Mouse (Mus musculus): Measurements from ENCODE around the gene Srrm1.
"Not testable (repeated sequence)": the region's sequence is repeated elsewhere in the genome, so short reads cannot be mapped to it uniquely, and the experiment has no call there.

Srrm1 gene

DNA sequence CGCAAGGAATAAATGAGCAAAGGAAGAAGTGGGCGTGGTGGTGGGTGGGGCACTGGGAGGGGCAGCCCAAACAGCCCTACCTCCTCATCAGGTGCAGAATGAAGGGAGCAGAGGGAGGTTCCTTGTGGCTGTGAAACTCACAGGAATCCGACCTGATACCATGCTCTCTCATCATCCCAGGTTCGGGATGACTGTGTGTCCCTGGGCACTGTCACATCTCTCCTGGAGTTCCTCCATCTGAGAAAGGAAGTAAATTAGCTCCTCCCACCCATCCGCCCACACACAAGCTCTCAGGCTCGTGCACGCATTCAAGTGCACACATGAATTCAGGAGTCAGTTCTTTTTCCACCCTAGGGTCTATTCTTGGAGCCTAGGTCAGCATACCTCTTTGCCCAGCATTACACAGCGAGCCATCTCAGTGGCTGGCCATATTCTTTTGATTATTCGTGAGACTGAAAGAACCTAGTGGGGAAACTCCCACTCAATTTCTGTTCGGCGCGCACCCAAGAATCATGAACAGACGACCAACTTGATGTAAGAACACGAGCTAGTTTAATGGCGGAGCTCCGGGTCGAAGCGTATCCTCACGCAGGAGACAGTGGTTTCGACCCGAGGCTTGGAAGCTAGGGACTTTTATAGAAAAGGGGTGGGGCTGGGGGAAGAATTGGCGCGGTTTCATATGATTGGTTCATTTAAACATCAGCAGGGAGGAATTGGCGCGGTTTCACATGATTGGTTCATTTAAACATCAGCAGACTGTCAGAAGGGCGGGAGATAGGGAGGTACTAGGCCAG, 52.7 kb downstream of the Srrm1 start:
- DNase-seq = no peak

GRCm38 (mm10) chr4:135298680-135299079, 54.4 kb downstream of the Srrm1 start:
- no peak for DNase-seq

- peak; percentile 28 to 38 for DNase-seq
Measured at GRCm38 (mm10) chr4:135297931-135298546, 55.1 kb downstream of the Srrm1 start.

DNA sequence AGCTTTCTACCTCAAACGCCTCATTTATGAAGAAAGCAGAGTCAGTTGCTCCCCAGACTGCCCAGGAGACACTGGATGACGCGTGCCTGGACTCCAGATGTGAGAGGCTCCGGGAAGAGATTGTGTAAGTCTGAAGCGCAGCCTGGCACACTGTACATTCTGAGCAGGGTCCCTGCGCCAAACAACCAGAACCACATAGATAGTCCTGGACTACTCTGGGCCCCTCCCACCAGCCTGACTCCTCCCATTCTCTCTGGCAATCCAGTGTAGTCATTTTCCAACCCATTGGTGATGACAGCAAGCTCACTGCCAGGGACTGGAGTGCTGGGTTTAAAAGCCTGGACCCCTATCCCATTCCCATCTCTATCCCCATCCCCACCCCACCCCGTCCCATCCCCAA, 56.0 kb downstream of the Srrm1 start:
- peak in 1 of 2 experiments; percentile 11 for DNase-seq

GRCm38 (mm10) chr4:135296565-135296964, 56.6 kb downstream of the Srrm1 start:
- no peak for DNase-seq

- no peak for DNase-seq
Measured at GRCm38 (mm10) chr4:135293813-135294212, 59.3 kb downstream of the Srrm1 start.

GRCm38 (mm10) chr4:135292477-135293089, 60.5 kb downstream of the Srrm1 start:
- no peak for DNase-seq

DNA sequence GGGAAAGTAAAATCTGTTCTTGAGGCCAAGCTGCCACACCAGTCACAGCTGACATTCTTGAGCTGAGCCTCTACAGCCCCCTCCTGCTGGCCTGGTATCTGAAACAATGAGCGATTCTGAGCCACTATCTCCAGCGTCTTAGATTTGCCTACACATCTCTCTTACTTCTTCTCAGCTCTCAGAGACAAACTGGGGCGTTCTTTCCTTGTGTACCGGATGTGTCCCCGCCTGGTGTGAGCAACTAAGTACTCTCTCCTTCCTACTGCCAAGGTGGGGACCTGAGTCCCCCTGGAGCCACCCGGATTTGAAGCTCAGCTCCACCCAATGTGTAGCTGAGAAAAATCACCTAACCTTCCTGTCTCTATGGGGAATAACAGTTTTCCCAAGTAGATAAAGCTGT, 61.3 kb downstream of the Srrm1 start:
- DNase-seq = no peak

DNA sequence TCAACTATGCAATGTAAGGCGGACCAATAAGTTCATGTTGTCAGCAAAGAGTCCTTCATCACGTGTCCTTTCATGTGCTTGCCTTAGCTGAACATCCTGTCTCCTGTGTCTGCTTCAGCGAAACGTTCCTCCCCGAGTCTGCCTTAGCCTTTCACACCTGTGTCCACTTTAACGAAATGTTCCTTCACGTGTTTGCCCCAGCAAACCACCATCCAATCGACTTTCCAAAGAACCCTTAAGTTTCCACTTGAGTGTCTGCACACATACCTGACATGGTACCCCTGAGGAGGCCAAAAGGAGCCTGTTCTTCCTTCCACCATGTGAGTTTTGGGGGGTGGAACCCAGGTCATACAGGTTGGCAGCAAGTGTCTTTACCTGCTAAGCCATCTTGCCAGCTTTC, 61.9 kb downstream of the Srrm1 start:
- DNase-seq = no peak

DNA sequence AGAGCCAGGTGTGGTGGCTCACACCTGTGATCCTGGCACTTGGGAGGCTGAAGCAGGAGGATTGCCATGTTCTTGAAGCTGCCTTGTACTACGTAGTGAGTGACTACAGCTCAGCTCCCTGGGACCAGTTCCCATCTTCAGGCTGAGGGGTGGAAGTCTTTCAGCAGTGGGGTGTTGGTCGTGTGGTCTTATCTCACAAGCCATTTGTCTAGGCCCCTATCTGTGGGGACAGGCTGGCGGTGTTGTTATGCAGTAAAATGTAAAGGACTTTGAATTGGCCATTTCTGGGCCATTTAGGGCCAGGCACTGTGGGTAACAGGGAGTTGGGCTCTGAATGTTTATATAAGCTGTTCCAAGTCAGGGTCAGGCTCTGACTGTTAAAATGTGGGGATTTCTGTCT, 65.1 kb downstream of the Srrm1 start:
- no peak for DNase-seq

- no peak for DNase-seq
Measured at GRCm38 (mm10) chr4:135286833-135287395, 66.2 kb downstream of the Srrm1 start.

DNA sequence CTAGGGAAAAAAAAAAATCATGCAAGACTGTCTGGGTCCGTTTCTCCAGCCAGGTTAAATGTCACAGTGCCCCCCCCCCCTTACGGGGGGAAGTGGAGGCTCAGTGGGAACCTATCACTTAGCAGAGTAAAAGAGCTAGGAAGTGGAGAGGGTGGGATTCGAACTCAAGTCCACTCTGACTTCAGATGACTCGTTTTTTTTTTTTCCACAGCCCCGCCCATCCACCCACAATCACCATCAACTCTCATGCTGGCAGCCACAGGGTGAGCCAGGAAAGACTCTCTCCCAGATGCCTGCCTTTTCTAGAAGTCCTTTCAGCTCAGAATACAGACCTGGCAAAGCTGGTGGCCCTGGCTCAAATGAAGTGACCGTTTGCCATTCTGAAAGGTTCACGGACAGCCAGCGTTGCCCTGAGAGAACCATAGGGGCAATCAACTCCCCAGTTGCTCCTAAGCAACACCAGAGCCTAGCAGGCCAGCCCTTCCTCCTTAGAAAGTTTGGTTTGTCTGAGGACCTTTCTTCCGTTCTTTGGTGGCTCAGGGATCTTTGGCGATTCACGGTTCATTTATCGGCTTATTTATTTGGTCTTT, 67.0 kb downstream of the Srrm1 start:
- DNase-seq = peak in 1 of 2 experiments; percentile 6

- DNase-seq = no peak
Measured at GRCm38 (mm10) chr4:135285436-135285835, 67.7 kb downstream of the Srrm1 start.

- no peak for DNase-seq
Measured at GRCm38 (mm10) chr4:135283875-135284274, 69.2 kb downstream of the Srrm1 start.

GRCm38 (mm10) chr4:135283417-135283816, 69.7 kb downstream of the Srrm1 start:
- DNase-seq = no peak

DNA sequence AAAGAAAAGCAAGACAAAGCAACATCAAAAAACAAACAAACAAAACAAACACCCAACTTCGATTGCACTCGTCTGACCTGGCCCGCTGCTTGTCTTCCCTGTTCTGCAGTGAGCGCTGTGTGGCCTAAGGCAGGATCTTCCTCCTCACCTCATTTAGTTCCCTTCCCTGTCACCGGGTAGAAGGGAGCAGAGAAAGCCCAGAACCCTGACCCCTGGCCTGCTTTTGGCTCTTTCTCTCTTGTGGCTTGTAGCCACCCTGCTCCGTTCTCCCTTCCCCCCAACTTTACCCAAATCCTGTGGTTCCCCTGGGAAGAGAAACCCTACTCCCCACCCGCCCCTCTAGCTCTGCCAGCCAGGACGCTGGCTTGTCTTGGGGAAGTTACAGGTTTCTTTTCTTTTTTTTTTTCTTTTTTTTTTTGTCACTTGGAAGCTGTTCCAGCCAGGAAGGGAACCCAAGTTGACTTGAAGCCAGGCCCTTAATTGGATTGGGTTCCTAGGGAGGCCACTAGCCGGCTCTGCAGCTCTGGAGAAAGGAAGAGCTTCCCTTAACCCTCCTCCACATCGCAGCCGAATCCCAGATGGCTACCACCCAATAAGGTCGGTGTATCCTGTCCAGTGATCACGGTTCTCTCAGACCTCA, 70.3 kb downstream of the Srrm1 start:
- DNase-seq = no peak

DNA sequence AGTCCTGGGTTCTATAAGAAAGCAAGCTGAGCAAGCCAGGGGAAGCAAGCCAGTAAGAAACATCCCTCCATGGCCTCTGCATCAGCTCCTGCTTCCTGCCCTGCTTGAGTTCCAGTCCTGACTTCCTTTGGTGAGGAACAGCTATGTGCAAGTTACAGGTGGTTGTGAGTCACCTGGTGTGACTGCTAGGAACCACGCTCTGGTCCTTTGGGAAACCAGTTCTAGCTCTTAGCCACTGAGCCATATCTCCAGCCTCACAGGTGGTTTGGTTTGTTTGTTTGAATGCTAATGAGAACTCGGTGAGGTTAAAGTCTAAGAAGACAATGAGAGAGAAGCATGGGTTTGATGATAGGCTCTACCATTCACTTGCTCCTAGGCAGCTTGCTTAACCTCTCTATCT, 73.1 kb downstream of the Srrm1 start:
- DNase-seq = not testable (repeated sequence)

GRCm38 (mm10) chr4:135276681-135277379, 76.3 kb downstream of the Srrm1 start:
- DNase-seq = no peak

DNA sequence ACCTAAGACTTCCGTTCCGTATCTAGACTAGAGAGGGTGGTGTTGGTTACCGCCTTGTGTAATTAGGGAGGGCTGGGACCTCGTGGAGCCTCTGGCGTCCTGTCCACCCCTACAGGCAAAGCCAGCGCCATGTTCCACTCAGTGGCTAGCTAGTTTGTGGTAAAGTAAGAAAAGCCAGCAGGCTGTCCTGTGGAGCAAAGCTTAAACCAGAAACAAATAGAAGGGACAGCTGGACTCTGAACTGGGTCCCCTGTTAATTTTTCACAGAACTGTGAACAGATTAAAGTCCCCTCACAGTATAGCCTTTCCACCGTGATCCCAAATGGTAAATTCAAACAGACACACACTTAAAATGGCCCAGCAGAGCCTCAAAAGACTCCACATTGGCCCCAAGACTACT, 78.4 kb downstream of the Srrm1 start:
- DNase-seq = no peak

- no peak for DNase-seq
Measured at GRCm38 (mm10) chr4:135273307-135273682, 79.8 kb downstream of the Srrm1 start.

GRCm38 (mm10) chr4:135272640-135273306, 80.3 kb downstream of the Srrm1 start, which contains the start of gene Clic4:
Gene Clic4, minus strand, starts transcription at chr4:135272814.
- peak; percentile 84 to 88 for DNase-seq
